9 mouse cellular contexts compared by ENCODE assay signal in genomic region chr2:172827564-172827963, GRCm38 (mm10).
A peak's percentile ranks its signal among the peaks of the same experiment; 100 is the strongest.
DNase-seq lines count a peak whose midpoint lies in the region; ATAC-seq and TF ChIP-seq lines count a peak whose summit lies in the region.
"Had no signal": no experiment of that assay in that cellular context is flagged by ENCODE, and none has a peak within 500 bp of the region (broad histone marks: within the 10 kb centered on the region; RNA-seq: fewer than 3 reads in every experiment).

No protein-coding gene starts in this region.

- no peak overlapping the region for H3K9ac ChIP-seq in kidney, postnatal 0 days (ENCODE audit: low read depth, low read length)
- H3K9ac ChIP-seq in ES-Bruce4 (ENCODE audit: low read depth, poor library complexity, severe bottlenecking), result no peak overlapping the region
- H3K9ac ChIP-seq: limb, embryonic 15.5 days had no signal

- H3K36me3 ChIP-seq in kidney, postnatal 0 days (ENCODE audit: insufficient read depth, low read length), result no peaks in the 10 kb centered on the region
- H3K36me3 ChIP-seq in ES-Bruce4 (ENCODE audit: control insufficient read depth, insufficient read depth, low read length, poor library complexity, severe bottlenecking), result no peaks in the 10 kb centered on the region
- no peaks in the 10 kb centered on the region for H3K36me3 ChIP-seq in splenic B cell, adult 2 months (ENCODE audit: control insufficient read depth, insufficient read depth, low read length, poor library complexity, severe bottlenecking)
- H3K36me3 ChIP-seq: limb, embryonic 15.5 days had no signal

- no peaks in the 10 kb centered on the region for H3K27me3 ChIP-seq in kidney, postnatal 0 days (ENCODE audit: insufficient read depth, low read length)
- H3K27me3 ChIP-seq in ES-Bruce4 (ENCODE audit: control insufficient read depth, insufficient read depth, low read length, poor library complexity, severe bottlenecking), result no peaks in the 10 kb centered on the region
- no peaks in the 10 kb centered on the region; the same call in 1 of the 2 replicates for H3K27me3 ChIP-seq in splenic B cell, adult 2 months (ENCODE audit: control insufficient read depth, insufficient read depth, low read length, poor library complexity, severe bottlenecking)

- no peaks in the 10 kb centered on the region for H3K9me3 ChIP-seq in kidney, postnatal 0 days (replicated peaks; ENCODE audit: low read length)
- H3K9me3 ChIP-seq in ES-Bruce4 (replicated peaks; ENCODE audit: control insufficient read depth, insufficient read depth, low read length, poor library complexity, severe bottlenecking), result no peaks in the 10 kb centered on the region
- H3K9me3 ChIP-seq: limb, embryonic 15.5 days had no signal

- no peak; the same call in 1 of the 2 replicates for ATAC-seq in kidney, postnatal 0 days (replicated peaks; ENCODE audit: low FRiP score, low read depth)
- no peak; the same call in 1 of the 2 replicates for ATAC-seq in erythroblast, adult 5-6 weeks (replicated peaks; ENCODE audit: low FRiP score, poor library complexity, severe bottlenecking)

- WGBS in kidney, postnatal 0 days, result 62% methylated on average over 7 of the region's 7 CpGs

- no peak overlapping the region for H3K27ac ChIP-seq in kidney, postnatal 0 days
- H3K27ac ChIP-seq in ES-Bruce4 (ENCODE audit: insufficient read depth, low read length), result no peak overlapping the region
- H3K27ac ChIP-seq: limb, embryonic 15.5 days had no signal

- no peak overlapping the region for H3K4me2 ChIP-seq in kidney, postnatal 0 days (ENCODE audit: low read length)
- H3K4me2 ChIP-seq: limb, embryonic 15.5 days had no signal

- TF ChIP-seq EP300 in ES-Bruce4 (IDR thresholded peaks at IDR 0.05; ENCODE audit: insufficient read depth, low read depth, low read length), result 0 out of 2 replicates have a peak, but pooled peaks have one; percentile 20

- peak; percentile 63 for DNase-seq in kidney, postnatal 0 days (ENCODE audit: low spot score)
- DNase-seq in kidney, adult 11 months, result no peak
- DNase-seq in brain, adult 2 months (ENCODE audit: low read depth, low spot score), result peak; percentile 56
- DNase-seq in kidney, postnatal 4 days, result peak; percentile 63 to 69
- DNase-seq in splenic B cell, adult 2 months (ENCODE audit: low read depth, low spot score), result peak; percentile 48
- DNase-seq in spleen, adult 12 weeks (ENCODE audit: low spot score), result no peak

- 0 out of 2 replicates have a peak, but pooled peaks cover 5% of the 10 kb centered on the region for H3K4me1 ChIP-seq in kidney, postnatal 0 days (replicated peaks; ENCODE audit: insufficient read depth, low read length)
- H3K4me1 ChIP-seq in ES-Bruce4 (ENCODE audit: control insufficient read depth, insufficient read depth, low read length), result peaks cover 9% of the 10 kb centered on the region

- TF ChIP-seq POLR2A in ES-Bruce4 (IDR thresholded peaks at IDR 0.05; ENCODE audit: insufficient read depth, low read length), result no peak

- peak; percentile 67 for TF ChIP-seq CTCF in kidney, postnatal 0 days (IDR thresholded peaks at IDR 0.05; ENCODE audit: low read depth)
- TF ChIP-seq CTCF in ES-Bruce4 (IDR thresholded peaks at IDR 0.05; ENCODE audit: low read depth, low read length), result peak; percentile 64

- no peak overlapping the region for H3K4me3 ChIP-seq in kidney, postnatal 0 days (replicated peaks; ENCODE audit: low read depth, low read length)
- no peak overlapping the region for H3K4me3 ChIP-seq in ES-Bruce4 (ENCODE audit: low read depth, low read length)
- H3K4me3 ChIP-seq: limb, embryonic 15.5 days had no signal

Comparison
In these comparisons a context has a peak if more than half of its experiments do, and no peak if none do; other contexts are left out.
1. DNase-seq: peak in kidney, postnatal 0 days (single experiment), brain, adult 2 months (single experiment), kidney, postnatal 4 days (2 of 2) and splenic B cell, adult 2 months (single experiment); none in kidney, adult 11 months (single experiment) and spleen, adult 12 weeks (single experiment).